Mouse (Mus musculus): ENCODE measurements around the gene Gstcd.
A peak's percentile ranks its signal among the peaks of the same experiment; 100 is the strongest.

Gstcd gene

DNA sequence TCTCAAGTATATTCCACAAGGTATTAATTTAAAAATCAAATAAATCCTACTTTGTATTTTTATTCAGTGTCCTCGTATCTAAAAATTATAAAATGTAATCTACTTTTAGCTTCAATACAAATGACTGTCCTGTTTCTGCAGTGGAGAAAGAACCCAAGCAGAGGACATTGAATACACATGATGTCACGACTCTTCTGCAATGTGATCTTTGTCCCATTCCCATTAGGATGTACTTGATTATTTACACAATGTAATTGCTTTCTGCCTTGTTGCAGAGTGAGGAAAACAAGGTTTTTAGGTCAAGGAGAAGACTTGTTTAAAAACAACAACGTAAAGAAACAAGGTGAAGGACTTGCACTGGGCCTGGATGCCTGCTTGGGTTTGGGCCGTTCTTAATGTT, 84.6 kb downstream of the Gstcd start:
- DNase-seq, result no peak

GRCm38 (mm10) chr3:132996299-132996698, 95.5 kb downstream of the Gstcd start:
- DNase-seq, result no peak

DNA sequence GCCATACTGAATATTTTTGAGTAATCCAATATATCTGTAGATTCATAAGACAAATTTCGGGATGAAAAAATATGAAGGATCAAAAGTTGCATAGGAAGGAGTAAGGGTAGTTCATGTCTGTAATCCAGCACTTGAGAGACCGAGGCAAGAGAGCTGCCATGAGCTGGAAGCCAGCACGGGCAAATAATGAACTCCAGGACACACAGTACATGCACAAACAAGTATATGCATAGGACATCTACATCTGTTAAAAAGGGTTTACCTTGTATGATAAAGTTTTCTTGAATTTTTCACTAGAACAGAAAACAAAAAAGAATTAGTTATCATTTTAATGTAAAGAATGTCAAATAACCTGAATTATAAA, 95.9 kb downstream of the Gstcd start:
- DNase-seq, result no peak

DNA sequence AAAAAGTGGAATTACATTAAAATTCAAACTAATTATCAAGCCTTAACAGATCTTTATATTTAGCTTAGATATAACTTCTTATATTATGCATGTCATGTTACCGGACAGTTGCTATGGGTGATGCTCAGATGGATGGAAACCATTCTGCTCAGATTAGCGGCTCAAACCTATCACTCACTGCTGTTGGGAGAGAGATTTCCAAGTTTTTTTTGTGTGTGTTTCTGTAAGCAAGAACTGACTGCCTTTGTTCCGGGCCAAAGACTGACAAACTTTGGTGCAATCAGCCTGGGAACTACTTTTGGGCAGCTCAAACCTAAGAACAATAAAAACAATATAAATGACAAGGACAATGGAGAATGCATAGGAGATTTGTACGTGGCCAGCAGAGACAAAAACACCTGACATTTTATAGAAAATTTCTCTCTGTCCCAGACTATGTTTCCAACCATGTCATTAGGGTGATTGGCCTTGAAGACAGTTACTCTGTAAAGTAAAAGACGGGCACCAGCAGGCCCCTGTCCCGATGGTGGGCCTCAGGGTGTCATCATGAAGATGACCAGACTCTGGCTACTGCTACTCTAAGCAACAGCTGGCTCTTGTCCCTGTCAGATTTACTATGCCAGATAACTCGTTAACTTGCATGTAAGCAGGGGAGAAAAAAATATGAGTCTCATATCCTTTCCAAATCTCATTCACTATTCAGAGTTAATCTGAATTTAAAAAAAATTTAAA, 96.5 kb downstream of the Gstcd start:
- no peak for DNase-seq

DNA sequence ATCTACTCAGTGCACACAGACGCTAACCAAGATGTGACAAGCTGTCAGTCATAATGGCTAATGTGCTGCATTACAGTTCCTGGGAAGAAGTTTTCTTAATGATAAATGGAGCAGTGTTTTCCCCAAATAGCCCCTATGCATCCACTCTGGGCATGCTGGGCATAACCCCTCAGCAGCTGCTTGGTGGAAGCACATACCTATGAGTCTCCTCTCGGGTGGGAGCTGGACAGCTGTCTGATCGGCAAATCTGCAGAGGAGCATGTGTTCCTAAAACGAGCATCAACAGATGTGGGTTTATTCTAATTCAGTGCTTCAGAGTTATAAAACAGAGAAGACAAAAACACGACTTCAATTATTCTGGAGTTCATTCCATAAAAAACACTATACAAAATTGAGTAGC, 105.6 kb downstream of the Gstcd start:
- no peak for DNase-seq

GRCm38 (mm10) chr3:132983845-132984485, 107.9 kb downstream of the Gstcd start:
- no peak for DNase-seq

- DNase-seq, result no peak
Observed at GRCm38 (mm10) chr3:132981968-132982367, 109.9 kb downstream of the Gstcd start.

GRCm38 (mm10) chr3:132979781-132980461, 111.9 kb downstream of the Gstcd start:
- no peak for DNase-seq

DNA sequence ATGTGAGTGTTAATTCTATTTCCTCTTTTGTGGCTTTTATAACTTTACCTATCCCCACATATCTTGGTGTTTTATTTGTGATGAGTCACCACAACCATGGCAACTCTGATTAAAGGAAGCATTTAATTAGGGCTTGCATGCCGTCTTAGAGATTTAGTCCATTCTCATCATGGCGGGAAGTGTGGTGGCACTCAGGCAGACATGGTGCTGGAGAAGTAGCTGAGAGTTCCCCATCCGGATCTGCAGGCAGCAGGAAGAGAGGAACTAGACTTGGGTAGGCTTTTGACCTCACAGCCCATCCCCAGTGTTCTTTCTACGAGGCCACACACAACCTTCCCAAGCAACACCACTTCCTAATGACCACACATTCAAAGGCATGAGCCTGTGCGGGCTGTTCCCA, 125.6 kb downstream of the Gstcd start:
- no peak for DNase-seq

DNA sequence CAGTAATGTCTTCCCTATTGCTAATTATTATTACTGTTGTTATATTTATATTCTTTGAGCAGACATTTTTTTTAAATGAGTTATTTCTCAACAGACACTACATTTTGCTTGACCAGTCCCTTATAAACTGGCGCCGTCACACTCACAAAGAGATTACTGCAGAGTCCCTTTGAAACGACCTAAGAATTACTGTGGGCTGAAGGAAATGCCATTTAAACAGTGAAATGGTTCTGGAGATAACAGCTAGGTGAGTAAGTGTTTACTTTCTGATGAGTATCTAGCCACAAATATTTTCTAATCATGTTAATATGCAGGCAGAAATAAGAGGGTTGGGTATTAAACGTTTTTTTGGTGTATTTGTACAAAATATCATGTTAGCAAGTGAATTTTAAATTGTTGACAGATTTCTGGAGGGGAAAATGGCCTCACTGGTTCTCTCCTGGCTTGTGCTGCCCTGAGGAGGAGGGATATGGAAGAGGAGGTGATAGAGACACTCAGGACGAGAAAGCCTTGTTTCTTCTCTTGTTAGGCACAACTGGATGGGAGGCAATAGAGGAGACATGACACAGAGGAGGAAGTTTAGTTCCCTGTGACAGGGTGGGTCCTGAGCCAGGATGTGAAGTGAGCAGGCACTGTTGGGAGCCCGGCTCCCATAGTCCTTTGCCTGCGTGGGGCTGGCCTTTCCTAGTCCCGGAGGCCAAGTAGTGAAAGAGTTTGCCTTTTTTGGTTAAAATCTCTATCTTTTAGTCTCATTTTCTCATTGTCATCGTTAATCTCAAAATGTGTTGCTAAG, 126.9 kb downstream of the Gstcd start:
- no peak for DNase-seq

- no peak for DNase-seq
Observed at GRCm38 (mm10) chr3:132962631-132963361, 129.0 kb downstream of the Gstcd start.

- DNase-seq, result no peak
Observed at GRCm38 (mm10) chr3:132950529-132950880, 141.3 kb downstream of the Gstcd start.

- peak; percentile 50 for DNase-seq
Observed at GRCm38 (mm10) chr3:132949791-132950528, 141.9 kb downstream of the Gstcd start, which contains the start of gene Npnt. Npnt (minus strand) TSS chr3:132950291.

DNA sequence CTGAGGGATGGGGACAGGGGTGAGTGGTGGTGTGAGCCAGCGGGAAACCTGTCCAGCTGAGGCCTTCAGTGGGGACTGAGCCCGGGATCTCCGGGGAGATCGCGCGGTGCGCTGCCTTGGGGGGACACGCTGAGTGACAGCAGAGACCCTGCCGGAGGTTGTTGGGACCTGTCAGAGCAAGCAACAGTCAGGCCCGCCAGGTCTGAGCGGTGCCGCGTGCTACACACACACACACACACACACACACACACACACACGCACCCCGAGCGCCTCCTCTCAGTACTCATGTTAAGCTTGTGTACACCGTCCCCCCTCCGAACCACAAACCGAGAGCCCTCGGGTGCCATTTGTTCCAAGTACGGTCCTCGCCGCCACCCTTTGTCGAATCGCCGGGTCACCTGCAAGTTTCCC, 142.4 kb downstream of the Gstcd start:
- no peak for DNase-seq

GRCm38 (mm10) chr3:132948298-132948795, 143.5 kb downstream of the Gstcd start:
- no peak for DNase-seq

- no peak for DNase-seq
Observed at GRCm38 (mm10) chr3:132946086-132946485, 145.7 kb downstream of the Gstcd start.

- no peak for DNase-seq
Observed at GRCm38 (mm10) chr3:132945669-132946068, 146.2 kb downstream of the Gstcd start.

- DNase-seq, result no peak
Observed at GRCm38 (mm10) chr3:132944609-132945008, 147.2 kb downstream of the Gstcd start.

DNA sequence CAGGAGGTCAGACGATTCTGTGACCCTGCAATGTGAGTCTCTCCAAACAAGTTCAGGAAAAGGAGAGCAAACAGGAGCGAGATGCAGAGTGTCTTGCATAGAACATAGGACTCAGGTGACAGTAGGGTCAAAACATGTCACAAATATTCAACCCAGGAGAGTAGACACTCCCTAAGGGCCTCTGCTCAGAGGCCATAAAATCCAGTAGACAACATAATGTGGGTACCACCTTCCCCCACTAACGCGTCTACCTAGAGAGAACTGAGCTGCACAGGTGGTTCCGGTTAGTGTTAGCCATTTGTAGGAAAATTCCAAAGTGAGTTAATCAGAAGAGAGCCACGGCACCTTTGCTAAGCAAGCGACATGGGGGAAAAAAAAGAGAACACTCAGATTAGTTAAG, 147.6 kb downstream of the Gstcd start:
- no peak for DNase-seq

- no peak for DNase-seq
Observed at GRCm38 (mm10) chr3:132942778-132943177, 149.1 kb downstream of the Gstcd start.

- DNase-seq, result no peak
Observed at GRCm38 (mm10) chr3:132940181-132940990, 151.4 kb downstream of the Gstcd start.
